Mouse (Mus musculus) E14TG2a.4 (cell line): ENCODE measurements around the gene Tdrd12.

Experiments used
- H3K27me3 ChIP-seq: 2 replicates; pipeline ENCODE4 v1.6.1; 2014; ENCODE audit warnings: low read length, control low read depth; ENCODE audit not compliant: insufficient read depth
- H3K36me3 ChIP-seq: 2 replicates; pipeline ENCODE4 v1.6.1; 2014; ENCODE audit warnings: low read length, control low read depth; ENCODE audit not compliant: insufficient read depth
- H3K4me1 ChIP-seq: replicated peaks from 2 replicates; pipeline ENCODE4 v1.6.1; 2014; ENCODE audit warnings: low read depth, low read length, control low read depth
- H3K4me3 ChIP-seq: replicated peaks from 2 replicates; pipeline ENCODE4 v1.5.1; 2014; ENCODE audit warnings: mild to moderate bottlenecking, low read length
- H3K9me3 ChIP-seq: 2 replicates; pipeline ENCODE4 v1.6.1; 2014; ENCODE audit warnings: low read length, control low read depth
- CTCF ChIP-seq: conservative IDR thresholded peaks from 2 replicates; pipeline ENCODE4 v1.5.1; 2014; ENCODE audit warnings: low read length
- NANOG ChIP-seq: IDR thresholded peaks from 2 replicates; pipeline ENCODE4 v1.6.1; 2014; ENCODE audit warnings: borderline replicate concordance, low read length, mixed read lengths
- POU5F1 ChIP-seq: IDR thresholded peaks from 2 replicates; pipeline ENCODE4 v1.6.1; 2014; ENCODE audit warnings: low read length, borderline replicate concordance

The Tdrd12 gene

GRCm38 (mm10) chr7:35476457-35476856 lies 61.1 kb downstream of the Tdrd12 start:
- TF ChIP-seq POU5F1, result no peak
- TF ChIP-seq CTCF, result no peak
- TF ChIP-seq NANOG, result no peak
- Histone ChIP-seq H3K4me1 (no peaks in the 10 kb centered on the region), H3K9me3 (no peaks in the 10 kb centered on the region), H3K4me3 (no peak overlapping the region), H3K27me3 (no peaks in the 10 kb centered on the region), H3K36me3 (peaks cover 81% of the 10 kb centered on the region)

GRCm38 (mm10) chr7:35470794-35471193 lies 66.8 kb downstream of the Tdrd12 start:
- TF ChIP-seq CTCF (no peak), NANOG (no peak), POU5F1 (no peak)
- H3K9me3 ChIP-seq, result no peaks in the 10 kb centered on the region
- H3K4me1 ChIP-seq, result peaks cover 39% of the 10 kb centered on the region
- no peaks in the 10 kb centered on the region for H3K27me3 ChIP-seq
- H3K4me3 ChIP-seq, result no peak overlapping the region
- H3K36me3 ChIP-seq, result peaks cover 81% of the 10 kb centered on the region

GRCm38 (mm10) chr7:35467856-35468255 lies 69.7 kb downstream of the Tdrd12 start:
- H3K4me1 ChIP-seq, result peaks cover 58% of the 10 kb centered on the region
- H3K9me3 ChIP-seq, result no peaks in the 10 kb centered on the region
- TF ChIP-seq NANOG, result peak; percentile 48; the same call in 1 of the 2 replicates
- no peak for TF ChIP-seq CTCF
- no peak overlapping the region for H3K4me3 ChIP-seq
- no peaks in the 10 kb centered on the region for H3K27me3 ChIP-seq
- peaks cover 77% of the 10 kb centered on the region for H3K36me3 ChIP-seq

GRCm38 (mm10) chr7:35465027-35465426 lies 72.5 kb downstream of the Tdrd12 start:
- Histone ChIP-seq H3K9me3 (no peaks in the 10 kb centered on the region), H3K36me3 (peaks cover 55% of the 10 kb centered on the region), H3K4me1 (peaks cover 66% of the 10 kb centered on the region), H3K4me3 (no peak overlapping the region), H3K27me3 (no peaks in the 10 kb centered on the region)
- no peak for TF ChIP-seq POU5F1
- TF ChIP-seq CTCF, result no peak
- no peak for TF ChIP-seq NANOG

- peaks cover 29% of the 10 kb centered on the region for H3K4me1 ChIP-seq
- H3K9me3 ChIP-seq, result no peaks in the 10 kb centered on the region
- TF ChIP-seq CTCF (no peak), NANOG (no peak), POU5F1 (no peak)
- peaks cover 17% of the 10 kb centered on the region for H3K36me3 ChIP-seq
- H3K27me3 ChIP-seq, result no peaks in the 10 kb centered on the region
- H3K4me3 ChIP-seq, result no peak overlapping the region
Observed at GRCm38 (mm10) chr7:35460971-35461370, 76.6 kb downstream of the Tdrd12 start.

- Histone ChIP-seq H3K4me1 (peaks cover 11% of the 10 kb centered on the region), H3K36me3 (no peaks in the 10 kb centered on the region), H3K4me3 (no peak overlapping the region), H3K27me3 (no peaks in the 10 kb centered on the region), H3K9me3 (no peaks in the 10 kb centered on the region)
- TF ChIP-seq CTCF (no peak), POU5F1 (no peak), NANOG (no peak)
Observed at GRCm38 (mm10) chr7:35456091-35456814, 81.3 kb downstream of the Tdrd12 start.

GRCm38 (mm10) chr7:35448867-35449266 lies 88.7 kb downstream of the Tdrd12 start:
- TF ChIP-seq POU5F1 (no peak), NANOG (no peak), CTCF (no peak)

GRCm38 (mm10) chr7:35447996-35448846 lies 89.3 kb downstream of the Tdrd12 start, which contains the start of gene Slc7a9:
Slc7a9 (plus strand) TSS chr7:35448796.
- H3K4me1 ChIP-seq, result peaks cover 50% of the 10 kb centered on the region
- no peak for TF ChIP-seq POU5F1
- no peak for TF ChIP-seq NANOG
- H3K27me3 ChIP-seq, result peaks cover 9% of the 10 kb centered on the region; the same call in 1 of the 2 replicates
- no peaks in the 10 kb centered on the region for H3K36me3 ChIP-seq
- peak within 1 kb of the TSS; percentile 41 for H3K4me3 ChIP-seq
- H3K9me3 ChIP-seq, result peaks cover 6% of the 10 kb centered on the region; the same call in 1 of the 2 replicates

More at GRCm38 (mm10) chr7:35448867-35449266, 88.7 kb downstream of the Tdrd12 start:
- Histone ChIP-seq H3K4me3 (no peak overlapping the region), H3K36me3 (no peaks in the 10 kb centered on the region), H3K4me1 (peaks cover 52% of the 10 kb centered on the region), H3K9me3 (peaks cover 6% of the 10 kb centered on the region; the same call in 1 of the 2 replicates), H3K27me3 (peaks cover 9% of the 10 kb centered on the region; the same call in 1 of the 2 replicates)
